Mouse (Mus musculus): ENCODE data around the gene Adam19.

Adam19 gene

DNA sequence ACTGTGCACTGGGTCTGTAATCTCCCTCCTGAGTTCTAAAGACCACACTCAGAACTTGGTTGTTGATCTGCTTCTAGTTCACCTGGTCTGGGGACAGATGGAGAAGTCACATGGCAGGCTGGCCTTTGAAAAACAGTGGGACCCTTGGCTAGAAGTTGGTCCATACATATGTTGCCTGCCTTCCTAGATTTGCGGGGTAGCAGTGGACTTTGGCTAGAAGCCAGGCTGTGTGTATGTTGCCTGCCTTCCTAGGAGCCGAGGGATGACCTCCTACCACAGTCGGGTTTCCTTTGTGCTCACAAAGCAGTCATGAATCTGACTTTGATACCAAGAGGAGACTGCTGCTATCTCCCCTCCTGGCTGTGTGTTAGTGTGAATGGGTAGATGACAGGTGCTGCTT lies 41.3 kb downstream of the Adam19 start:
- in situ Hi-C loops (cut with MboI, MseI): loop anchor here (25.0 kb wide), 1 partner anchor 1560 kb away; no protein-coding TSS in a partner anchor

DNA sequence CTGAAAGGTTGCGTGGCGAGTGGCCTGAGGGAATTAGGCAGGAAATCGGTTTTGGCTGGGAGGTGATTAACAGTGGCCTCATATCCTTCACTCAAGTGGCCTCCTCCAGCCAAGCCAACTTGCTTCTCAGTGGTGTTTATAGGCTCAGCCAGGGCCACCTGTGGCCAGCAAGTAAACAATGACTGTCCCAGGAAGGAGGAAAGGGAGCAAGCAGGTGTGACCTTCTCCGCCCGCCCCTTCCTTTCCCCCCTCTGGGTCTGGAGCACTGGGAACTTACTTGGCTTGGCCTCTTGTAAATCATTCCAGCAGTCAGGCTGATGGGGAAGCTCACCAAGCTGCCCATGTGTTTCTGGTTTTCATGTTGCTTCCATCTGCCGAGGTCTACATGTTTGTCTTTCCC lies 46.3 kb downstream of the Adam19 start:
- in situ Hi-C loops (cut with MboI, MseI): loop anchor here (5.0 kb wide), 1 partner anchor 60 kb away; no protein-coding TSS in a partner anchor

DNA sequence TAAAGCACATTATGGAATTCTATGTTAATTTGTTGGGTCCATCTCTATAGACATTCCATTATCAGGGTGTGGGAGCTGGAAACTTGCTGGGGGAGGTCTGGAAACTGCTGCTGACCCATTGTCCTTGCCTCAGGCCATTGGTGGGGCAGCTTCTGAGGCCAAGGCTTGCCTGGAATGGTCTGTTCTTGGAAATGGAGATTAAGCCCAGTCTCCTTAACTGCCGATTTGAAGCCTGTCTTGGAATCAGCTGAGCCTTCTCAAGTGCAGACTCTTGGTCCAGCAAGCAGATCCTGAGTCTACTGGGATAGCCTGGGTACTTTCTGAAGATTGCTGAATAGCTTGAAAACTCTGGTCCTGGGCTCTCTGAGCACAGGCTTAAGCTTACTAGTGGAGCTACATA lies 51.3 kb downstream of the Adam19 start:
- in situ Hi-C loops (cut with MboI, MseI): no loop called here

DNA sequence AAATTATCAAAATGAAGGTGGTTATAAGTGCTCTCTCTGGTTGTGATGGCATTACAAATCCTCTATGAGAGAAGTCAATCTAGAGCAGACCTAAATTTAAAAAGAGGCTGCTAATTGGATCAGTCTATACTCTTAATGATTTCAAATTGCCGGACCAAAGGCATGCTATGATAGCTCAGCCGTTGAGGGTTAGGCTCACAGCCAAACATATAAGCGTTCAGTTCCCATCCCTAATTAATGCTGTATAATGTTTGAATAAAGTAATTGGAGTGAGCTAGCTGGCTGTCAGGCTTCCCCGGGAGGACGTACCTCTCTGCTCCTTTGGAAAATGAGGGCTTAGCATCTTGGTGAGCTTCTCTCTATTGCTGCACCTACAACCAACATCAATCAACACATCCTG lies 53.4 kb downstream of the Adam19 start:
- in situ Hi-C loops (cut with MboI, MseI): no loop called here

DNA sequence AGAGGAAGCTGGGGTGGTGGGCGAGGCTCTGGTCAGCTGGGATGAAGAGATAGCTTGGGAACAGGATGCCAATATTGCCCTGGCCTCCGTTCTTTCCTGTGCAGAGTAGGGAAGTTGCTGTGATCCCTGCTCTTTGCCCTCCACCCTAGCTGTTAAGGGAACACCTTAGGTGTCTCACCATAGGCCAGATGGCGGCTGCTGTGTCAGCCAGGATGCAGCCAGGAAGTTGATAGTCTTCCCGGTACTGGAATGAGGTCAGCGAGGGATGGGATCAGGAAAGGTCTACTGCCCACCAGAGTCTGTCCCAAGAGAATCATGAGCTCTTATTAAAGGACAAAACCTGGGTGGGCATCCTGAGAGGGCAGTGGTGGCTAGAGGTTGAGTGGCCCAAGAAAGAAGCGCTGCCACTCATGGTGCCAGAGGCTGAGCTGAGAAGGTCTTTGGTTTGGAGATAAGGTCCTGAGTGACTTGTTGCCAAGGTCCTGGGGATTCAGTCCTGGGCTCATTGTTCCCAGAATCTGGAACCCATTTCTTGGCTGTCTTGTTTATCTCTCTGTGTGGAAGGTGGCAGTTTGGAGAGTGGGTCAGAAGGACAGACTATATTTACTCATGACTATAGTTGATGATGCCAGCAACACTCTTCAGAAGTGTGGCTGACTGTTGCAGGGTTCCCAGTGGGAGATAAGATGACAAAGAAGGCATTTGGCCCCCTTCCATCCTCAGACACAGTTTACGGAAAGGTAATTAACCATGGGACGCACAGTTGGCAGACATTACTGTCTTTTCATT lies 54.6 kb downstream of the Adam19 start:
- in situ Hi-C loops (cut with MboI, MseI): no loop called here

DNA sequence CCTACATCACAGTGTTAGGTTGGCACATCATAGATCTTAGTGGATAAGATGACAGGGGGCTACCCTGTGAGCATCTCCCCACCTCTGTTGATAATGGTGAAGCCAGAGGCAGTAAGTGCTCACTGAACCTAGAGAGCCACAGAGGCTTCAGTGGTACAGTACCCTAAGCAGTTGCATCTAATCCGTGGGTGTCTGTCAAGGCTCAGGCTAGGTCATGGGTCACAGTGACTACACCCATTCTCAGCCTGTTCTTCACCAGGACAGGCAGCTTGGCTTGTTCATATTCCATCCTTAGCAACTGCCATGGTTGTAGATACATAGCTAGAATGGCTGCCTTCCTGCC lies 55.1 kb downstream of the Adam19 start:
- in situ Hi-C loops (cut with MboI, MseI): no loop called here

DNA sequence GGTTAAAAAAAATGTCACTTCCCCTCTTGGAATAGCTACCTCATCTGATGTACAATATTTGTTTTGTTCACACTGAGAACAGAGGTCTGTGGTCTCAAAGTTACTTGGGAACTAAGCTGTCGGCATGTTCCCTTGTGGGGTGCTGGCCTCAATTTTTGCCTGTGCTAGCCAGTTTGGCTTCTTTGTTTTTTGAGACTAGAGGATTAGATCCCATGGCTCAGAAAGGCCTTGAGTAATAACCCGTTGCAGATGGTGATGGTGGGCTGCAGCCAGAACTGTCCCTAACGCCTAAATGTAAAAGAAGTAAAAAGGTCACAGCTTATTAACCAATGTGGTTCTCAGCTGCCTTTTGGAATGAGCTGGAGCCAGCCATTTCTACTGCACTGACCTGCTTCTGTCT lies 57.4 kb downstream of the Adam19 start:
- in situ Hi-C loops (cut with MboI, MseI): no loop called here

DNA sequence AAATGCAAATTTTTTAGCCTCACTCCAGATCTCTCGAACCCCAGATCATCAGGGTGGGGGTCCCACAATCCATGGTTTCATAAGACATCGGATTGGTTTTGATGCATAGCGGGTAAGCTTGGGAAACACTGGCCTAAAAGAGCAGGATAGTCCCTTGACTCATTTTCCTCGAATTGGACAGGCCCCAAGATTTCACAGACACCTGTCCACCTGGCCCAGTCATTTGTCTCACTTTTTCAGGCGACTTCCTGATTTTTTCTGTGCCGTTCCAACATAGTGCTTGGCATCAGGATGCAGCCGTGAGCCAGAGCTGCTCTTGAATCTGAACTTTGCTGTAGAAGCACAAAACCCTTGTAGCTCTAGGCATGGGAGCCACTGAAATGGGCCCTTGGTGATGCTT lies 58.4 kb downstream of the Adam19 start:
- in situ Hi-C loops (cut with MboI, MseI): no loop called here

DNA sequence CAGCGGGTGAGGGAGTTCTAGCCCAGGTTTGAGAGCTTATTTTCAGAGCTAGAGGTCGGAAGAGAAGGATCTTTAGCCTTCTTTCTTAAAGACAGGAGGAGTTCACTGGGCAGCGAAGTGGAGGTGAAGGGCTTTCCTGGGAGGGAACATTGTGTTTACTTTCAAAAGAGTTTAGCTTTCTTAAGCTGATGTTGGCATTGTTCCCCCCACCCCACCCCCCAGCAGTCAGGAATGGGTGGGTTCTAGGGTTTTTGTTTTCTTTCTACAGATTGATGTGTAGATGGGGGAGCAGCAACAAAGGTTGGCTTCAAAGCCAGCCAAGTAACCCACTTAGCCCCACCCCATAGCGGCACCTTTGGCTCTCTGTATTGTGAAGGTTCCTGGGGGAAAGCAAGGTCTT lies 59.2 kb downstream of the Adam19 start:
- in situ Hi-C loops (cut with MboI, MseI): no loop called here

DNA sequence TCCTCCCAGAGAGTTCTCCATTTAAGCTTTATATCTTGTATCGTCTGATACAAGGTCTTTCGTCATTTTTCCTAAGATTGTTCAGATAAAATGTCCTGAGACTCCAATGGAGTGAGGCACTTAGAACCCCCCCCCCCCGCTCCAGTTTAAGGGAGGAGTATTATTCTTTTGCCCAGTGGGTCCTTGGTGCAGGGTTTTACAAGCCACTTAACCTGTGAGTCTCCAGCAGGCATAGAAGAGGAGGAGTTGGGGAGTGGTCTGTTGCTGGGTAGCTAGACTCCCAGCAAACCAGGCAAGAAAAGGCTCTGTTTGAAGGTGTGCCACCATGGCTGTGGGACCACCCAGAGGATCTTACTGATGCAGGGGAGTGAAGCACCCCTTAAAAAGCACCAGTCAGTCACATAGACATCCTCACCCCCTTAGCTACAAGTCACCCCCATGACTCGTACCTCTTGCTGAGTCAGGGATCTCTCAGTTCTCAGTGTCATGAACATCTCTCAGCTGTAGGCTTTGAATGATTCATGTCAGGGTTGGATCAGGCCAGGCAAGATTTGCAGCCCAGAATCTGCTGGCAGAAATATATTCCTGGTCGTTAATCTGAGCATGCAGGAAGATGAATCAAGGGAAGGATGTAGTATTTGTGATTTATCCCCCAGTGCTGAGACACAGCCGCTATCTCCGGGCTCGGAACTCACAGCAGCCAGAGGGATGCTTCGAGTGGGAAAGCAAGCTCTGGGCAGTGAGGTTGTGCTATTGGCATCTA lies 59.8 kb downstream of the Adam19 start:
- in situ Hi-C loops (cut with MboI, MseI): no loop called here

DNA sequence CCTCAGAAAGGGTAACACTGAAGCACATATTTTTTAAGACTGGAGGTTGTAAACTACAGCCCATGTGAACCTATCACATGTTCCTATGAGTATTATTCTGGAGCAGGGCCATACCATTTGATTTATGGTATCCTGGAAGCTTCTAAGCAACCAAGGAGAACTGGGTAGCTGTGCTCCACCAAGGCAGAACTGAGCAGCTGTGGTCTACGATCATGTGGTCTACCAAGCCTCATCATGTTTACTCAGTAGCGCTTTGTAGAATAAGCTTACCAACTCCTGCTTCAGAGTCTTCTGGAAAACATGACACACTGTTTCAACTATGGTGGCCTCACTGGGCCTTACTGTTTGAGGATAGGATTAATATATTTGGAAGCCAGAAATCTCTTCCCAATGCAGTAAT lies 60.7 kb downstream of the Adam19 start:
- in situ Hi-C loops (cut with MboI, MseI): no loop called here

DNA sequence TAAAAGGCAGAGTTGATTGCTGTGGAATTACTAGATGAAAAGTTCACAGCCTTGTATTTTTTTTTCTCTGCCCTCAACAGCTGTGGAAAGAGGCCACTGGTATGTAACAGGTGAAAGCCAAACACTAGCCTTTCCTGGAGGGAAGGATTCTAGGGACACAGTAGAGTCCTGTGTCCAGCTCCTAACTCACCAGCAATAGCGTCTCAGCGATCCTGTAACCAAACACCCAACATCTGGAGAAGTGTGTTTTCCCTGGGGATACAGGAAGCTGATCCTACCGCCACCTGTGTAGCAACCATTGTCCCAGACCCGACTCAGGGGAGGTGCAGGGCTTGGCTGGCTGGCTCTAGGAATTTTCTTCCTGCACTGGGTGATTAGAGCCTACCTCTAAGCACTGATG lies 63.8 kb downstream of the Adam19 start:
- in situ Hi-C loops (cut with MboI, MseI): no loop called here

DNA sequence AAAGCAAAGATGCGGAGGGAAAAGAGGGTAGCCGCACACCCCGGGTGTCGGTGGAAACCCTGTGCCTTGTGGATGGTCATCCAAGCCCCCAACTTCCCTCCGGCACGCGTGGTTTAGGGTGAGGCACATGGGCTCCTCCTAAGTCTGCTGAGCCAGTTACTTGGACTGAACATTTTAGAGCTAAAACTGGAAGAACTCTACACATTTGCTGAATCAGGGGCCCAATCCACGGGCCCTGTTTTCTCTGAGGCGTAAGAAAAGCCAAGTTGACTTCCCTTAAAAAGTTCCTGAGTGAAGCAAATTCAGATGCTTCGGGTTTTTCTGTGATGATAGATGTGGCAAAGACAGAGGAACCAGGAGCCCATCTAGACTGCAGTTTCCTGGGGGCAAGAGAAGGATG lies 64.3 kb downstream of the Adam19 start:
- in situ Hi-C loops (cut with MboI, MseI): no loop called here

DNA sequence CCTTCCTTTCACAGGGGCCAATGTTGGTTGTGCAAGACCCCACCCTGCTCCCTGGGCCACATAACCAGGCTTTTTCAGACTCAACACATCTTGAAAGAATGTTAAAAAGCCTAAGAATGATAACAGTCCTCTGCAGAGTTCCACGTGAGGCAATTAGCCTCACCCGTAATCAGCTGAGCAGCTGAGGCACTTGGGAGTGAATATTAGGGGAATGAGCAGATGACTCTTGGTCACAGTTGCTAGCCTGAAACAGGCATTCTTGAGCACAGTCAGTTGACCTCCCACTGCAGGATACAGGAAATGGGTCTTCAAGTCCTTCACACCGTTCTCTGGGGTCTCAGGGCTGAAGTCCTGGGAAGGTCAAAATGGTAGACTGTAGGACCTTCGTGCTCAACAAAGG lies 65.9 kb downstream of the Adam19 start:
- in situ Hi-C loops (cut with MboI, MseI): no loop called here

DNA sequence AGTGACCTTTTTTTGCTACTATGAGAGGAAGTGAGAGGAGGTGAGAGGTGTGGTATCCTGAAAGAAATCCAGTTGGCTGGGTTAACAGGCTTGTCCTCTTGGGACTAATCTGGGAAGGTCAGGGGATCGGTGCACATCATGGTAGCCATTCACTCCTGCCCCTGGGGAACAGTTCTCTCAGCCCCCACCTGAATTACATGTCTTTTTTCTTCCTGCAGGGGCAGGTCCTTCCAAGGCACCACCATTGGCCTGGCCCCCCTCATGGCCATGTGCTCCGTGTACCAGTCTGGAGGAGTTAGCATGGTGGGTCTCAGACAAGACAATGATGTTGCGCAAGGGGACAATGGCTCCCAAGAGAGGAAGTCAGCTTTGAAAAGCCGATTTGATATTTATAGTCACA lies 67.1 kb downstream of the Adam19 start:
- in situ Hi-C loops (cut with MboI, MseI): no loop called here

DNA sequence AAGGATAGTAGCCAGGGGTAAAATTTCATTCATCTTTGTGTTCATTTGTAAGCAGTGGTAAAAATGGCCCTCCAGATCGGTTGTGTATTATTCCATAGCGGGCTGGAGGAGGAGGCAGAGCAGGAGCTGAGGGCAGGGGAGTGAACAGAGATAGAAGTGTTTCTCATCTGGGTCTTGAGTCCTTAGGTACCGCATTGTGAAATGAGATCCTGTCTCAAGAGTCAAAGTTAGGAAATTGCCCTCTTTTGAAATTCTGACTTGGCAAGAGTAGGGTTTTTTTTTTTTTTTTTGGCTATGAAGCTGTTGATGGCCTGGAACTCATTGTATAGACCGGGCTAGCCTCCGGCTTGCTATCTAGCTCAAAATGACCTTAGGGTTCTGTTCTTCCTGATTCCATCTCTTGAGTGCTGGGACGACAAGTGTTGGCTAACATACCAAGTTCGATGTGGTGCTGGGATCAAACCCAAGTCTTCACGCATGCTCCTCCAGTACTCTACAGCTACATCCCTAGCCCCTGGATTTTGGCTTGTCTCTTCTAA lies 67.6 kb downstream of the Adam19 start:
- in situ Hi-C loops (cut with MboI, MseI): no loop called here

DNA sequence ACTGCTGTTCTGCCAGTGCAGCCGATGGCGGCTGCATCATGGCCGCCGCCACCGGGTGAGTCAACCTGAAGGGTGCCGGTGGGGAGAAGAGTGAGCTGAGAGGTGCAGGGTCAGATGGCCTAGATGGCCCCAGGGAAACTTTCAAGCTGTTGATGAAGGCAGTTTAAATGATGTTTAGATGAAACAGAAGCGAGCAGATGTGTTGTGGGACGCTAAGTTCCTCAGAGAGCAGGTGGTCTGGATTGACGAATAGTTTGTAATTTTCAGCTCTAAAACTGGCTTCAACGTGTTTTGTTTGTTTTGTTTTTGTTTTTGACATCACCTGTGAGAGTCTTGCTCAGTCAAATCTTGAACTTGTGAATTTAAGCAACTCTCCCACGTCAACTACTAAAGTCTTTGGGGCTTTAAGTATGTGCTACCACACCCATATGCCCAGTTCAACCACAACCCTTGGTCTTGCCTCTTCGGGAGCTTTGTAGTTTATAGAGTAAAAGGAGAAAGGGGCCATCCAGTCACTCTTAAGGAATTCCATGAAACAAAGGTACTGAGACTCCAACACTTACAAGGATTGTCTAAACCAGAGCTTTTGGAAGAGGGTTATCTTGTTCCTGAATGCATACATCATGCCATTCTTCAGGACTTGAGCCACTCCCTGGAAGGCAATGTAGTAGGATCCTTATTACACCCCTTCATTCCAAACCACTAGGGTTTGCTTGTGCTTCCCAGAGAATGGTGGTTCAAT lies 69.5 kb downstream of the Adam19 start:
- in situ Hi-C loops (cut with MboI, MseI): no loop called here

DNA sequence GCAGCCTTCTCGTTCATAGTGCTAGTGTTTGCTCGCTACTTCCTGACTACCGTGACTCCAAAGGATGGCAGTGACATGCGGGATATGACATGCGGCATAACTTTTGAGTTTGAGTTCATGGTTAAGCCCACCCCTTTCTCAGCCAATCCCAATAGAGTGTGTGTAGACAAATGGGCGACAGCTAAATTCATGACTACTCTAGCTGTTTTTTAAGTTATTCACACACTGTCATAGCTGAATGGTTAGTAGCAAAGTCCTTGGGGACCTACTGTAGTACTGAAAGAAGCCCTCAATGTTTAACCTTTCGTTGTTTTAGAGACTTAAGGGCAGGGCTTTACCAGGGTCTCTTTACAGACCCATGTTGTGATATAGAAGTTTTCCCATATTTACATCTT lies 70.0 kb downstream of the Adam19 start:
- in situ Hi-C loops (cut with MboI, MseI): no loop called here

DNA sequence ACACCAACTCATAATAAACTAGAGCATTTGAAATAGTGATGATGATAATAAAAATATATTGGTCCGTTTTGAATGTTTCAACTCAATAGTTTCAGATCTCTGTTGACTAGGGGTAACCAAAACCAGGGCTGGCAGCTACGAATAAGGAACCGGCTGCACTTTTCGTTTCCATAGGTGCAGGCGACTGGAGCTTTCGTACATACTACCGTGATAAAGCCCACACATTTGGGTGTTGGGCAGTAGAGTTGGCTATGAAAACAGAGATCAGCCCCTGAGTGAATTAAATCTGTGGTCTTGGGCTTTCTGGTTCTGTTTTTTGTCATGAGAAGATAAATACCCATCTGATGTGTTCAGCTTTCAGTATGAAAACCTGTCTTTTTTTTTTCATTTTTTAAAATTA lies 70.5 kb downstream of the Adam19 start:
- in situ Hi-C loops (cut with MboI, MseI): no loop called here

DNA sequence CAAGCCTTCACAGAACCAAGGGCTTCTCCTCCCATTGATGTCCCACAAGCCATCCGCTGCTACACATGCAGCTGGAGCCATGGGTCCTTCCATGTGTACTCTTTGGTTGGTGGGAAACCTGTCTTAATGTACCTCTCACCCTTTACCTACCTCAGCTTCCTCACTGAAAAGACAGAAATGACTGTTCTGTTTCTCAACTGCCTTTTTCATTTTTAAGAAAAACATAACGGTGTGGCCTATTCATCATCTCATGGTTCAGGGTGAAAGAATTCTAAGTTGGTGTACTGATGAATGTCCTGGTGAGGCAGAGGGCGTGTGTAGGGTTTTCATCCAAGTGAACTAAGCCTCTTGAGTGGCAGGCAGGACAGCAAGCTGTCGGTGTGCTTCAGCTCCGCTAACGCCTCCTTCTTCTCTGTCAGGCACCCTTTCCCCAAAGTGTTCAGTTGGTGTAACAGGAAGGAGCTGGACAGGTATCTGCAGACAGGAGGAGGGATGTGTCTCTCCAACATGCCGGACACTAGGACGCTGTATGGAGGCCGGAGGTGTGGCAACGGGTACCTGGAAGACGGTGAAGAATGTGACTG lies 71.1 kb downstream of the Adam19 start:
- in situ Hi-C loops (cut with MboI, MseI): no loop called here

DNA sequence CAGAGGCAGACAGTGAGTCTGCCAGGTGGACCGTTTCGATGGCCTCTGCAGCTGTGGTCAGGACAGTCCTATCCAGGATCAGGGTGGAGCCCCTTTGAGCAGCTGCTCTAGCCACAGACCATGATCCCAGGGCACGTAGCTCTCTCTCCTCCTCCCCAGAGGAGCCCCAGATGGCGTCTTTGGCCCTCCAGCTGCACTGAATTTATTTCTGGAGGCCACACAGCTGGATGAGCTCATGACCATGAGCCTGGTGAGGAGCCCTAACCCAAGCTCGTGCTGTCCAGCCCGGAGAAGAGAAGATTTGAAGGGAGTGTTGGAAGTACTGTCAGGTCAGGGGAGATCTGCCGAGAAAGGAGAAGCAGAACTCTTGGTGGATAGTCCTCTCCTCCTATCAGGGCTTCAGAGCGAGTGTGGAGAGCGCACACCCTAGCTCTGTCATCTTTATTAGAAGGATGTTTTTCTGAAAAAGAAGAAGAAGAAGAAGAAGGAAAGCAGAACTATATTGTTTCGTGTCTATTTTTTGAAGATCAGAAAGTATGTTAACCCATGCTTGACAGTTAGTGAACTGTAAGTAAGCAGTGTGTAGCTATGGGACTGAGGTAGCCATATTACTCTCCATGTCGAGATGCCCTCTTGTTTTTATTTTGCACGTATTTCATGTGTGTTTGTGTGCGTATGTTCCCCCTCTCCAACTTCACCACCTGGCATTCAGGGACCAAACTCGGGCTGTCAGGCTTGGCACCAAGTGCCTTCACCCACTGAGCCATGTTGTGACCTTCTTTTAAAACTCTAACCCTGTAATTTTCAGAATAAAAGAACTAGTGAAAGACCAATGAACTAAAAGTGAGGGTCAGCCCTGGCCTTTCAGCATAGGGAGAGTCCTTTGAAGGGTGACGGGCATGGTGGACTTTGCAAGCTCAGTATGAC lies 72.1 kb downstream of the Adam19 start:
- in situ Hi-C loops (cut with MboI, MseI): no loop called here

Measured in regulatory T cell (primary cell).